Mouse (Mus musculus): ENCODE data around the gene Gm9887. TPM values are rescaled to one million over a fixed set of nuclear protein-coding genes. Genes with fewer than 3 reads are reported as not detected.
"Not testable (repeated sequence)": the region's sequence is repeated elsewhere in the genome, so short reads cannot be mapped to it uniquely, and the experiment has no call there.

The Gm9887 gene
- polyA plus RNA-seq, 1 experiment from 2014 or later = 2.0 TPM

- Histone ChIP-seq H3K9me3 (no peaks in the 10 kb centered on the region), H3K9ac (no peak overlapping the region), H3K4me3 (no peak overlapping the region), H3K4me2 (replicated peaks) (no peak overlapping the region), H3K27me3 (replicated peaks) (no peaks in the 10 kb centered on the region), H3K27ac (no peak overlapping the region), H3K36me3 (no peaks in the 10 kb centered on the region), H3K4me1 (no peaks in the 10 kb centered on the region)
- WGBS = 69% methylated on average over 9 of the region's 9 CpGs
- no peak for ATAC-seq (ENCODE audit: low FRiP score, low read depth)
These were observed 29.8 kb upstream of the Gm9887 start for GRCm38 (mm10) chr12:69402100-69402499.

GRCm38 (mm10) chr12:69400871-69401286 lies 28.6 kb upstream of the Gm9887 start:
- no peaks in the 10 kb centered on the region for H3K36me3 ChIP-seq
- H3K4me2 ChIP-seq (replicated peaks) = no peak overlapping the region
- no peak overlapping the region for H3K9ac ChIP-seq
- no peaks in the 10 kb centered on the region for H3K4me1 ChIP-seq
- WGBS = 37% methylated on average over 2 of the region's 2 CpGs
- no peak for ATAC-seq (ENCODE audit: low FRiP score, low read depth)
- H3K9me3 ChIP-seq = no peaks in the 10 kb centered on the region
- H3K4me3 ChIP-seq = no peak overlapping the region
- H3K27ac ChIP-seq = no peak overlapping the region
- H3K27me3 ChIP-seq (replicated peaks) = no peaks in the 10 kb centered on the region

GRCm38 (mm10) chr12:69400367-69400766 lies 28.1 kb upstream of the Gm9887 start:
- no peaks in the 10 kb centered on the region for H3K4me1 ChIP-seq
- H3K4me3 ChIP-seq = no peak overlapping the region
- H3K9me3 ChIP-seq = no peaks in the 10 kb centered on the region
- WGBS = 88% methylated on average over 4 of the region's 4 CpGs
- ATAC-seq (ENCODE audit: low FRiP score, low read depth) = no peak
- no peak overlapping the region for H3K27ac ChIP-seq
- H3K36me3 ChIP-seq = no peaks in the 10 kb centered on the region
- H3K9ac ChIP-seq = no peak overlapping the region
- H3K4me2 ChIP-seq (replicated peaks) = no peak overlapping the region
- H3K27me3 ChIP-seq (replicated peaks) = no peaks in the 10 kb centered on the region

GRCm38 (mm10) chr12:69394456-69394855 lies 22.2 kb upstream of the Gm9887 start:
- H3K27ac ChIP-seq = no peak overlapping the region
- H3K4me1 ChIP-seq = no peaks in the 10 kb centered on the region
- no peaks in the 10 kb centered on the region for H3K9me3 ChIP-seq
- no peaks in the 10 kb centered on the region for H3K36me3 ChIP-seq
- no peak overlapping the region for H3K4me3 ChIP-seq
- ATAC-seq (ENCODE audit: low FRiP score, low read depth) = no peak
- no peak overlapping the region for H3K4me2 ChIP-seq (replicated peaks)
- no peak overlapping the region for H3K9ac ChIP-seq
- H3K27me3 ChIP-seq (replicated peaks) = no peaks in the 10 kb centered on the region
- 88% methylated on average over 6 of the region's 6 CpGs for WGBS

GRCm38 (mm10) chr12:69393076-69393475 lies 20.8 kb upstream of the Gm9887 start:
- Histone ChIP-seq H3K9ac (no peak overlapping the region), H3K9me3 (no peaks in the 10 kb centered on the region), H3K36me3 (no peaks in the 10 kb centered on the region), H3K4me3 (no peak overlapping the region), H3K4me1 (no peaks in the 10 kb centered on the region), H3K27me3 (replicated peaks) (no peaks in the 10 kb centered on the region), H3K27ac (no peak overlapping the region), H3K4me2 (replicated peaks) (no peak overlapping the region)
- ATAC-seq (ENCODE audit: low FRiP score, low read depth) = no peak
- 87% methylated on average over 10 of the region's 10 CpGs for WGBS

GRCm38 (mm10) chr12:69390000-69390698 lies 17.9 kb upstream of the Gm9887 start:
- Histone ChIP-seq H3K27ac (no peak overlapping the region), H3K4me2 (replicated peaks) (no peak overlapping the region), H3K9ac (no peak overlapping the region), H3K4me1 (no peaks in the 10 kb centered on the region), H3K9me3 (no peaks in the 10 kb centered on the region), H3K27me3 (replicated peaks) (no peaks in the 10 kb centered on the region), H3K36me3 (no peaks in the 10 kb centered on the region), H3K4me3 (no peak overlapping the region)
- WGBS = 84% methylated on average over 7 of the region's 7 CpGs
- no peak for ATAC-seq (ENCODE audit: low FRiP score, low read depth)

- no peaks in the 10 kb centered on the region for H3K36me3 ChIP-seq
- no peak overlapping the region for H3K4me2 ChIP-seq (replicated peaks)
- WGBS = 77% methylated on average over 7 of the region's 7 CpGs
- no peak overlapping the region for H3K4me3 ChIP-seq
- H3K27ac ChIP-seq = no peak overlapping the region
- H3K4me1 ChIP-seq = no peaks in the 10 kb centered on the region
- no peaks in the 10 kb centered on the region for H3K27me3 ChIP-seq (replicated peaks)
- H3K9me3 ChIP-seq = no peaks in the 10 kb centered on the region
- no peak for ATAC-seq (ENCODE audit: low FRiP score, low read depth)
- H3K9ac ChIP-seq = no peak overlapping the region
These were observed 17.1 kb upstream of the Gm9887 start for GRCm38 (mm10) chr12:69389273-69389938.

- no peak overlapping the region for H3K4me2 ChIP-seq (replicated peaks)
- no peaks in the 10 kb centered on the region for H3K4me1 ChIP-seq
- 95% methylated on average over 10 of the region's 10 CpGs for WGBS
These were observed 16.1 kb upstream of the Gm9887 start for GRCm38 (mm10) chr12:69388321-69388869.

GRCm38 (mm10) chr12:69386281-69386732 lies 14.0 kb upstream of the Gm9887 start:
- WGBS = 74% methylated on average over 11 of the region's 12 CpGs
- H3K4me1 ChIP-seq; H3K4me3 ChIP-seq; H3K27me3 ChIP-seq (replicated peaks); H3K9ac ChIP-seq; ATAC-seq (ENCODE audit: low FRiP score, low read depth); H3K27ac ChIP-seq; H3K4me2 ChIP-seq (replicated peaks); H3K9me3 ChIP-seq; H3K36me3 ChIP-seq: not testable (repeated sequence)

More at GRCm38 (mm10) chr12:69388321-69388869, 16.1 kb upstream of the Gm9887 start:
- no peaks in the 10 kb centered on the region for H3K27me3 ChIP-seq (replicated peaks)
- no peaks in the 10 kb centered on the region for H3K36me3 ChIP-seq
- H3K9me3 ChIP-seq = no peaks in the 10 kb centered on the region
- no peak overlapping the region for H3K9ac ChIP-seq
- ATAC-seq (ENCODE audit: low FRiP score, low read depth) = no peak
- no peak overlapping the region for H3K4me3 ChIP-seq
- no peak overlapping the region for H3K27ac ChIP-seq

- WGBS = 81% methylated on average over 6 of the region's 6 CpGs
- Histone ChIP-seq H3K4me3 (no peak overlapping the region), H3K9ac (no peak overlapping the region), H3K36me3 (no peaks in the 10 kb centered on the region), H3K27me3 (replicated peaks) (no peaks in the 10 kb centered on the region), H3K27ac (no peak overlapping the region), H3K4me1 (no peaks in the 10 kb centered on the region), H3K4me2 (replicated peaks) (no peak overlapping the region), H3K9me3 (no peaks in the 10 kb centered on the region)
- no peak for ATAC-seq (ENCODE audit: low FRiP score, low read depth)
These were observed 13.5 kb upstream of the Gm9887 start for GRCm38 (mm10) chr12:69385542-69386280.

GRCm38 (mm10) chr12:69384606-69385005 lies 12.3 kb upstream of the Gm9887 start:
- Histone ChIP-seq H3K9ac (no peak overlapping the region), H3K4me3 (no peak overlapping the region), H3K36me3 (no peaks in the 10 kb centered on the region), H3K4me2 (replicated peaks) (no peak overlapping the region), H3K27me3 (replicated peaks) (no peaks in the 10 kb centered on the region), H3K27ac (no peak overlapping the region), H3K4me1 (no peaks in the 10 kb centered on the region), H3K9me3 (no peaks in the 10 kb centered on the region)
- 89% methylated on average over 5 of the region's 5 CpGs for WGBS
- ATAC-seq (ENCODE audit: low FRiP score, low read depth) = no peak

- no peak for ATAC-seq (ENCODE audit: low FRiP score, low read depth)
- Histone ChIP-seq H3K4me3 (no peak overlapping the region), H3K27me3 (replicated peaks) (no peaks in the 10 kb centered on the region), H3K9me3 (no peaks in the 10 kb centered on the region), H3K36me3 (no peaks in the 10 kb centered on the region), H3K4me1 (no peaks in the 10 kb centered on the region), H3K4me2 (replicated peaks) (no peak overlapping the region), H3K27ac (no peak overlapping the region), H3K9ac (no peak overlapping the region)
- 100% methylated on average over 1 of the region's 1 CpGs for WGBS
These were observed 10.6 kb upstream of the Gm9887 start for GRCm38 (mm10) chr12:69382880-69383279.

All from neural tube, embryonic 12.5 days (tissue).